Mouse (Mus musculus) forebrain, embryonic 16.5 days (tissue): Measurements from ENCODE around the gene Fam57b. TPM values are rescaled to one million over a fixed set of nuclear protein-coding genes. Genes with fewer than 3 reads are reported as not detected.

Experiments used
- ATAC-seq: fragments of 200-750 bp; cut with Nextera tagmentation; 2 replicates; pipeline ENCODE4 v1.8.0; 2017; ENCODE audit warnings: mild to moderate bottlenecking, moderate library complexity
- H3K27ac ChIP-seq: fragments of 300-500 bp; sonication (generic); 2 replicates; pipeline ENCODE4 v1.5.1; 2014; ENCODE audit warnings: low read length, control low read depth
- H3K27me3 ChIP-seq: fragments of 300-500 bp; sonication (generic); replicated peaks from 2 replicates; pipeline ENCODE4 v1.6.1; 2014; ENCODE audit warnings: low read length; ENCODE audit not compliant: control insufficient read depth, insufficient read depth
- H3K36me3 ChIP-seq: fragments of 300-500 bp; sonication (generic); 2 replicates; pipeline ENCODE4 v1.6.1; 2014; ENCODE audit not compliant: control insufficient read depth, insufficient read depth
- H3K4me1 ChIP-seq: fragments of 300-500 bp; sonication (generic); replicated peaks from 2 replicates; pipeline ENCODE4 v1.6.1; 2014; ENCODE audit warnings: low read length; ENCODE audit not compliant: control insufficient read depth, insufficient read depth
- H3K4me2 ChIP-seq: fragments of 300-500 bp; sonication (generic); 2 replicates; pipeline ENCODE4 v1.6.1; 2014; ENCODE audit warnings: mild to moderate bottlenecking, low read length, control low read depth
- H3K4me3 ChIP-seq: fragments of 300-500 bp; sonication (generic); replicated peaks from 2 replicates; pipeline ENCODE4 v1.5.1; 2014; ENCODE audit warnings: mild to moderate bottlenecking, low read length, control low read depth
- H3K9ac ChIP-seq: fragments of 300-500 bp; sonication (generic); replicated peaks from 2 replicates; pipeline ENCODE4 v1.6.1; 2014; ENCODE audit warnings: low read depth, low read length, control low read depth
- H3K9me3 ChIP-seq: fragments of 300-500 bp; sonication (generic); 2 replicates; pipeline ENCODE4 v1.6.1; 2016; ENCODE audit warnings: low read length; ENCODE audit not compliant: control insufficient read depth
- WGBS: fragments of 180-500 bp; shearing (Covaris S2); extraction: QIAGEN DNeasy Blood & Tissue Kit; methylation state at CpG from one replicate; pipeline ENCODE4 v1.1.7; 2014; 5-methylcytosine and 5-hydroxymethylcytosine counted together
- polyA plus RNA-seq: library from polyadenylated mRNA; unstranded; fragments of >200 nt; fragmentation: Nextera tagmentation; extraction: Ambion mirVana; gene quantifications from 2 replicates; pipeline ENCODE4 v1.2.1, GENCODE M21; 2015

Gene Fam57b
- polyA plus RNA-seq, 1 experiment from 2014 or later = 40.4 TPM

DNA sequence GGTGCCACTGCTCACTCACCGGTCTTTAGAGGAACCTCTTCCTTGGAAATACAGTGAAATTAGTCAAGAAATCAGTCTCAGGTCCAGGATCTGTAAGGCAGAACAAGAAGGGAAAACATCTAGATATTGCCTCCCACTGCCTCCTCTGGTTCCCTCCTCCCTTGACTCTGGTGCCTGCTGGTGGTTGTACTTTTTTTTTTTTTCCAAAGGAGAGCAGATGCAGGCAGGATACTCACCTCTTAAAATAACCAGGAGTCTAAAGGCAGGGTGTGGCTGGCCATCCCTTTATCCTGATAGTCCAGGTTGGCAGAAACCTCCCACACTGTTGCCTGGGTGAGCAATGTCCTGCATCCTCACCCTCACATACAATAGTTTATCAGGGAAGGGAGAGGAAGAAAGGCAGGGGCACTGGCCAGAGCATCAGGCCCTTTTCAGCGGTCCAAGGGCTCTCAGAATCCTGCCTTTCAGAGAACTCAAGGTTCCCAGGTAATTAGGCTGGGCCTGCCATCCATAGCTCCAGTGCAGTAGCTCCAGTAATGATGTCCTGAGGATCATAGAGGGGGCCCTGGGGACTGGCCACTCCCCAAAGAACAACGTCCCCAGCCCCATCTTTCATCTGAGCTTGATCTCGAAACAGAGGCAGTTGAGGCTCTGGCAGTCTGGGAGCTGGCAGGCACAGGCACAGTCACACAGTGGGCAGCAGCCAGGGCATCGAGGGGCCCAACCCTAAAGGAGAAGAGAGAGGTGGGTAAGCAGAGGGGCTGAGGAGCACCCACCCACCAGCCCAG, 3.0 kb downstream of the Fam57b start:
- no peak for ATAC-seq
- H3K4me2 ChIP-seq = peak overlapping the region; percentile 94
- H3K9ac ChIP-seq = peak overlapping the region; percentile 79
- peaks cover 22% of the 10 kb centered on the region for H3K4me1 ChIP-seq
- WGBS = 25% methylated on average over 5 of the region's 5 CpGs
- H3K27me3 ChIP-seq = no peaks in the 10 kb centered on the region
- H3K9me3 ChIP-seq = no peaks in the 10 kb centered on the region
- peak overlapping the region; percentile 96 for H3K27ac ChIP-seq
- peaks cover 7% of the 10 kb centered on the region for H3K36me3 ChIP-seq
- peak overlapping the region; percentile 64 for H3K4me3 ChIP-seq

GRCm38 (mm10) chr7:126801057-126801422, 3.6 kb downstream of the Fam57b start:
- no peaks in the 10 kb centered on the region for H3K9me3 ChIP-seq
- ATAC-seq = no peak
- H3K4me3 ChIP-seq = no peak overlapping the region
- peaks cover 22% of the 10 kb centered on the region for H3K4me1 ChIP-seq
- no peak overlapping the region for H3K9ac ChIP-seq
- H3K36me3 ChIP-seq = peaks cover 3% of the 10 kb centered on the region; the same call in 1 of the 2 replicates
- H3K27me3 ChIP-seq = no peaks in the 10 kb centered on the region
- no peak overlapping the region for H3K27ac ChIP-seq
- WGBS = 97% methylated on average over 16 of the region's 16 CpGs
- H3K4me2 ChIP-seq = no peak overlapping the region

DNA sequence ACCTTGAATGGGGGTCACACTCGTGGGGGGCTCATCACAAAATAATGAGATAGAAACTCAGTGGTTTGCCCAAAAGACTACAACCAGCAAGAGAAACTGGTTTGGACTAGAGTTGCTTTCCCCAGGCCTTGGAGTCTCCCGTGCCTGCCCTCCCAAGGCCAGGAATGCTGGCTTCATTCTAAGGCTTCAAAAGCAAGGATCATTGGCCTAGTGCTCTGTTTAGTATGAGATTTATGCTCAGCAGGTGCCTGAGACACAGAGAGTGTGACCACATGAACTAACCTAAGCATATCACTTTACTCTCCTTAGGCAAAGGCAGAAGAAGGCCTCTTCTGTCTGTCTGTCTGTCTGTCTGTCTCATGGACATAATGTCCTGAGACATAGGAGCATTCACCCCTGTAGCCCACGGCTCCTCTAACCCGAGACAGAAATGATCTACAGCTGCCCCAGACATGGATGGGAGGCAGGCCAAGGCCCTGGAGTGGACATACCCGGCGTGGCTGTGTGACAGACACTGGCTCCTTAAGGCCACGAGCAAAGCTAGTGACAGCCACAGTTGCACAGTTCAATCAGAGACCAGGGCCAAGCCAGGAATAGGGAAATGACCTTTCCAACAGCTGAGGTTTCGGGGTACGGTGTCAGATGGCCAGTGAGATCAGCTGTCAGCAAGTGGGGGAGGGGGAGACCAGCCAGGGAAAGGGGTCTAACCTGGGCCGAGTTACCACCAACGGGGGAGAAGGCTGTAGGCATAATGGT, 4.8 kb downstream of the Fam57b start:
- no peak overlapping the region for H3K4me3 ChIP-seq
- H3K27ac ChIP-seq = no peak overlapping the region
- 94% methylated on average over 11 of the region's 11 CpGs for WGBS
- H3K4me1 ChIP-seq = peaks cover 16% of the 10 kb centered on the region
- no peaks in the 10 kb centered on the region for H3K27me3 ChIP-seq
- no peak for ATAC-seq
- H3K36me3 ChIP-seq = no peaks in the 10 kb centered on the region
- H3K4me2 ChIP-seq = no peak overlapping the region
- no peaks in the 10 kb centered on the region for H3K9me3 ChIP-seq
- H3K9ac ChIP-seq = no peak overlapping the region

DNA sequence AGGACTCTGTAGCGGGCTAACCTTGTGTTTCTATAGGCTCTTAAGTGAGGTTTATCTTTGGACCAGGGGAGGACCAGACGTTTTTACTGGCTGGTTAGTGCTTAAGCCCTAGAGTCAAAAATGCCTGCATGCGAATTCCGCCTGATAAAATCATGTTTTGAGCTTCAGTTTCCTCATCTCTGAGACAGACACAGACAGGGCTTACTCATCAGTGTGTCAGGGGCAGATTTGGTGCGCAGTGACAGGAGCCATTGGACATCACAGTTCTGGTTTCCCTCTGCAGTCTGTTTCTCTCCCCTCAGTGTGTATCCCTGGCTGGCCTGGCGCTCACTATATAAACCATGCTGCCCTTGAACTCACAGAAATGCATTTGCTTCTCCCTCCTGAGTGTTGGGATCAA, 5.7 kb downstream of the Fam57b start:
- H3K4me3 ChIP-seq = no peak overlapping the region
- no peak overlapping the region for H3K27ac ChIP-seq
- WGBS = 92% methylated on average over 6 of the region's 6 CpGs
- H3K4me2 ChIP-seq = no peak overlapping the region
- H3K4me1 ChIP-seq = peaks cover 15% of the 10 kb centered on the region
- ATAC-seq = no peak
- H3K27me3 ChIP-seq = no peaks in the 10 kb centered on the region
- H3K9ac ChIP-seq = no peak overlapping the region
- H3K36me3 ChIP-seq = no peaks in the 10 kb centered on the region
- H3K9me3 ChIP-seq = no peaks in the 10 kb centered on the region

DNA sequence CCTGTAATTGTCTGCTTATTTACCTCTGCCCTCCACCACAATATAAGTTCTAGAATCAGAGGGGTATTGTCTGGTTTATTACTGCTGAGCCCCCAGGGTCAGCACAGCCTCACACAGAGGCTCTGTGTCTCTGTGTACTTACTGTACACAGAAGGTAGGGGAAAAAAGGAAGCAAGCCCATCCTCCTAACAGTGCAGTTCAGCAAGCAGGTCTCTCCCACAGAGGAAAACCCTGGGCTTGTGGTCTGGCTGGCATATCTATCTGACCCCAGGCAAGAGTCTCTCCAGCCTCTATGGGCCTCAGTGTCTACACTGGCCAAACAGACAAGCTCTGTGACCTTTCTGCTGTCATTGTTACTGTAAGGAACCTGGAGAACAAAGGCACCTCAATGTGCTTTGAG, 6.3 kb downstream of the Fam57b start:
- H3K27me3 ChIP-seq = no peaks in the 10 kb centered on the region
- ATAC-seq = no peak
- peaks cover 18% of the 10 kb centered on the region for H3K4me1 ChIP-seq
- no peaks in the 10 kb centered on the region for H3K36me3 ChIP-seq
- H3K27ac ChIP-seq = no peak overlapping the region
- H3K4me3 ChIP-seq = no peak overlapping the region
- no peak overlapping the region for H3K4me2 ChIP-seq
- H3K9me3 ChIP-seq = no peaks in the 10 kb centered on the region
- H3K9ac ChIP-seq = no peak overlapping the region

GRCm38 (mm10) chr7:126806956-126807355, 9.5 kb downstream of the Fam57b start:
- Histone ChIP-seq H3K36me3 (no peaks in the 10 kb centered on the region), H3K27me3 (no peaks in the 10 kb centered on the region), H3K4me1 (peaks cover 17% of the 10 kb centered on the region), H3K9me3 (no peaks in the 10 kb centered on the region), H3K9ac (no peak overlapping the region), H3K4me2 (no peak overlapping the region), H3K27ac (no peak overlapping the region), H3K4me3 (no peak overlapping the region)
- ATAC-seq = no peak
- WGBS = 69% methylated on average over 6 of the region's 6 CpGs

- WGBS = 63% methylated on average over 4 of the region's 4 CpGs
- Histone ChIP-seq H3K9me3 (no peaks in the 10 kb centered on the region), H3K27ac (no peak overlapping the region), H3K9ac (no peak overlapping the region), H3K27me3 (no peaks in the 10 kb centered on the region), H3K4me1 (peaks cover 17% of the 10 kb centered on the region), H3K4me2 (no peak overlapping the region), H3K4me3 (no peak overlapping the region), H3K36me3 (no peaks in the 10 kb centered on the region)
- no peak for ATAC-seq
These were observed 9.9 kb downstream of the Fam57b start for GRCm38 (mm10) chr7:126807405-126807804.

GRCm38 (mm10) chr7:126808703-126809455, 11.4 kb downstream of the Fam57b start:
- no peaks in the 10 kb centered on the region for H3K27me3 ChIP-seq
- H3K4me3 ChIP-seq = peak overlapping the region; percentile 66
- peak overlapping the region; percentile 74 for H3K27ac ChIP-seq
- H3K36me3 ChIP-seq = no peaks in the 10 kb centered on the region
- no peaks in the 10 kb centered on the region for H3K9me3 ChIP-seq
- peak overlapping the region; percentile 76 for H3K9ac ChIP-seq
- WGBS = under 1% methylated on average over 43 of the region's 43 CpGs
- H3K4me2 ChIP-seq = peak overlapping the region; percentile 87
- peaks cover 17% of the 10 kb centered on the region for H3K4me1 ChIP-seq
- ATAC-seq = peak; percentile 98

GRCm38 (mm10) chr7:126809723-126810369, 12.4 kb downstream of the Fam57b start:
- H3K36me3 ChIP-seq = no peaks in the 10 kb centered on the region

More at GRCm38 (mm10) chr7:126809723-126810369, 12.4 kb downstream of the Fam57b start:
- no peaks in the 10 kb centered on the region for H3K27me3 ChIP-seq
- H3K27ac ChIP-seq = no peak overlapping the region
- WGBS = 60% methylated on average over 5 of the region's 5 CpGs
- H3K9ac ChIP-seq = no peak overlapping the region
- no peak overlapping the region for H3K4me3 ChIP-seq
- no peak overlapping the region for H3K4me2 ChIP-seq
- no peaks in the 10 kb centered on the region for H3K9me3 ChIP-seq
- H3K4me1 ChIP-seq = peaks cover 17% of the 10 kb centered on the region
- no peak for ATAC-seq
